In genomic region chr16:32153976-32154375, GRCm38 (mm10) we compare ENCODE assay signal across 18 mouse cellular contexts. TPM values are rescaled to one million over a fixed set of nuclear protein-coding genes. Genes with fewer than 3 reads are reported as not detected.
DNase-seq lines count a peak whose midpoint lies in the region; ATAC-seq and TF ChIP-seq lines count a peak whose summit lies in the region.
"Had no signal": no experiment of that assay in that cellular context is flagged by ENCODE, and none has a peak within 500 bp of the region (broad histone marks: within the 10 kb centered on the region; RNA-seq: fewer than 3 reads in every experiment).

No protein-coding gene starts in this region.

- 8% methylated on average over 1 of the region's 1 CpGs for WGBS in cerebellum, adult 2 months
- 90% methylated on average over 1 of the region's 1 CpGs for WGBS in heart, postnatal 0 days
- 94% methylated on average over 1 of the region's 1 CpGs for WGBS in spleen, adult 2 months

- TF ChIP-seq CTCF in cerebellum, adult 2 months (IDR thresholded peaks at IDR 0.05; ENCODE audit: borderline replicate concordance, insufficient read depth, low read depth, low read length), result no peak
- TF ChIP-seq CTCF in heart, postnatal 0 days (IDR thresholded peaks at IDR 0.05; ENCODE audit: low read depth), result no peak
- no peak for TF ChIP-seq CTCF in left cerebral cortex, adult 2 months (IDR thresholded peaks at IDR 0.05)
- no peak for TF ChIP-seq CTCF in spleen, adult 2 months (IDR thresholded peaks at IDR 0.05; ENCODE audit: extremely low read depth, insufficient read depth, insufficient read length, insufficient replicate concordance)

- H3K4me2 ChIP-seq in heart, postnatal 0 days (ENCODE audit: low read depth, low read length), result peak overlapping the region; percentile 31
- H3K4me2 ChIP-seq: liver, embryonic 12.5 days had no signal

- no peaks in the 10 kb centered on the region for H3K9me3 ChIP-seq in heart, postnatal 0 days (replicated peaks; ENCODE audit: control insufficient read depth, low read length)
- H3K9me3 ChIP-seq: liver, embryonic 12.5 days; megakaryocyte, embryonic 14.5 days had no signal

- H3K27me3 ChIP-seq in cerebellum, adult 2 months (ENCODE audit: control insufficient read depth, insufficient read depth, low read length), result no peaks in the 10 kb centered on the region
- no peaks in the 10 kb centered on the region for H3K27me3 ChIP-seq in heart, postnatal 0 days (ENCODE audit: control insufficient read depth, insufficient read depth, low read length)
- no peaks in the 10 kb centered on the region for H3K27me3 ChIP-seq in spleen, adult 2 months (ENCODE audit: control insufficient read depth, insufficient read depth, low read length)
- H3K27me3 ChIP-seq: CH12.LX; liver, embryonic 12.5 days; megakaryocyte, embryonic 14.5 days had no signal

- DNase-seq in cerebellum, adult 2 months, result no peak
- no peak for DNase-seq in cerebellum, adult 9-11 months
- no peak for DNase-seq in heart, postnatal 0 days (ENCODE audit: low spot score)
- DNase-seq in heart, postnatal 14 days, result no peak
- no peak for DNase-seq in left cerebral cortex, adult 2 months (ENCODE audit: extremely low spot score in 1 of 2, low spot score in 2 of 2)
- no peak for DNase-seq in left cerebral cortex, postnatal 14 days (ENCODE audit: low spot score in 2 of 2)
- DNase-seq in spleen, adult 2 months (ENCODE audit: low read depth in 1 of 2, low spot score in 2 of 2), result no peak
- DNase-seq in spleen, postnatal 36 days (ENCODE audit: low spot score in 2 of 2), result no peak
- DNase-seq: gastrocnemius, adult 2 months; heart, adult 18-20 months; kidney, adult 11 months had no signal

- H3K4me1 ChIP-seq in cerebellum, adult 2 months (ENCODE audit: control insufficient read depth, insufficient read depth, low read length), result peaks cover 25% of the 10 kb centered on the region
- H3K4me1 ChIP-seq in heart, postnatal 0 days (ENCODE audit: control insufficient read depth, insufficient read depth), result peaks cover 4% of the 10 kb centered on the region; the same call in 1 of the 2 replicates
- H3K4me1 ChIP-seq in spleen, adult 2 months (ENCODE audit: control insufficient read depth, insufficient read depth, insufficient read length), result no peaks in the 10 kb centered on the region; the same call in 1 of the 2 replicates
- H3K4me1 ChIP-seq: liver, embryonic 12.5 days had no signal

- H3K27ac ChIP-seq in cerebellum, adult 2 months (ENCODE audit: insufficient read depth, low read length), result peak overlapping the region; percentile 97
- peak overlapping the region; percentile 15; the same call in 1 of the 2 replicates for H3K27ac ChIP-seq in heart, postnatal 0 days (ENCODE audit: low read depth)
- peak overlapping the region; percentile 5 for H3K27ac ChIP-seq in left cerebral cortex, adult 2 months
- H3K27ac ChIP-seq in spleen, adult 2 months (ENCODE audit: insufficient read depth, low read length), result peak overlapping the region; percentile 20; the same call in 1 of the 2 replicates
- H3K27ac ChIP-seq: gastrocnemius, adult 2 months; liver, embryonic 12.5 days had no signal

- no peaks in the 10 kb centered on the region for H3K36me3 ChIP-seq in heart, postnatal 0 days (replicated peaks; ENCODE audit: control insufficient read depth, insufficient read depth, low read length)
- peaks cover 24% of the 10 kb centered on the region for H3K36me3 ChIP-seq in spleen, adult 2 months (ENCODE audit: control insufficient read depth, insufficient read depth, low read length)

- H3K9ac ChIP-seq in heart, postnatal 0 days (replicated peaks; ENCODE audit: low read depth, low read length), result no peak overlapping the region
- H3K9ac ChIP-seq: liver, embryonic 12.5 days had no signal

- peak overlapping the region; percentile 20 for H3K4me3 ChIP-seq in cerebellum, adult 2 months (replicated peaks; ENCODE audit: insufficient read depth, low read depth, low read length)
- H3K4me3 ChIP-seq in heart, postnatal 0 days (ENCODE audit: low read depth, low read length), result no peak overlapping the region
- H3K4me3 ChIP-seq in left cerebral cortex, adult 2 months, result no peak overlapping the region
- no peak overlapping the region for H3K4me3 ChIP-seq in spleen, adult 2 months (ENCODE audit: extremely low read depth, insufficient read depth, insufficient read length)
- H3K4me3 ChIP-seq: liver, embryonic 12.5 days had no signal

- TF ChIP-seq POLR2A in cerebellum, adult 2 months (IDR thresholded peaks at IDR 0.05; ENCODE audit: borderline replicate concordance, insufficient read depth, low read length), result no peak
- TF ChIP-seq POLR2A in spleen, adult 2 months (IDR thresholded peaks at IDR 0.05; ENCODE audit: low read depth, low read length), result no peak

- no peak for ATAC-seq in heart, postnatal 0 days (ENCODE audit: insufficient read depth, low read depth)
- ATAC-seq: liver, embryonic 12.5 days had no signal

- intact Hi-C loops in heart, postnatal 14 days (cut with DNase I), result no loop called here
- intact Hi-C loops in left cerebral cortex, adult 2 months (cut with DNase I), result loop anchor here (5.0 kb wide), 1 partner anchor 93 kb away; the partner anchor contains the start of genes Fbxo45 and Wdr53
- intact Hi-C loops in left cerebral cortex, postnatal 14 days (cut with DNase I), result no loop called here

- TF ChIP-seq EP300 in heart, postnatal 0 days (IDR thresholded peaks at IDR 0.05; ENCODE audit: low read depth), result no peak

RNA-seq across cellular contexts. Expression of gene Nrros, which starts 11.4 kb away (rescaled TPM):
- polyA plus RNA-seq in cerebellum, adult 2 months (2012; rRNA removed), result 4.1 and 4.8 TPM in 2 replicates
- total RNA-seq in heart, postnatal 0 days (2014; rRNA removed; ENCODE audit: low replicate concordance), result 13.4 and 16.6 TPM in 2 replicates
- polyA plus RNA-seq in heart, postnatal 0 days (2015; fragmentation: Nextera tagmentation; extraction: Ambion mirVana), result 6.1 and 6.8 TPM in 2 replicates
- total RNA-seq in heart, postnatal 14 days (2021), result 1 to 10 TPM; 5.8 to 7.3 TPM
- 1 to 10 TPM; 8.7 to 9.1 TPM for total RNA-seq in left cerebral cortex, adult 2 months (2021)
- 10 to 100 TPM in 1 of 2 experiments, 1 to 10 TPM in 1; 8.5 to 12.3 TPM for total RNA-seq in left cerebral cortex, postnatal 14 days (2021)
- polyA plus RNA-seq in spleen, adult 2 months (2012; rRNA removed), result 105 and 133 TPM in 2 replicates

RNA-seq across cellular contexts. Expression of gene Bex6, which starts 25.6 kb away (rescaled TPM):
- polyA plus RNA-seq in cerebellum, adult 2 months (2012; rRNA removed), result not detected in 2 replicates
- total RNA-seq in heart, postnatal 0 days (2014; rRNA removed; ENCODE audit: low replicate concordance), result not detected in 2 replicates
- polyA plus RNA-seq in heart, postnatal 0 days (2015; fragmentation: Nextera tagmentation; extraction: Ambion mirVana), result not detected in 2 replicates
- total RNA-seq in heart, postnatal 14 days (2021), result not detected
- total RNA-seq in left cerebral cortex, adult 2 months (2021), result not detected
- total RNA-seq in left cerebral cortex, postnatal 14 days (2021), result not detected
- polyA plus RNA-seq in spleen, adult 2 months (2012; rRNA removed), result 0.85 and 1.5 TPM in 2 replicates
- total RNA-seq: adrenal gland, postnatal 10 days; CH12.LX; gastrocnemius, adult 2 months; heart, adult 18-20 months; heart, postnatal 4 days; left cerebral cortex, adult 8-10 months had no signal
- polyA plus RNA-seq: embryonic facial prominence, embryonic 11.5 days had no signal

RNA-seq across cellular contexts. Expression of gene Cep19, which starts 54.4 kb away (rescaled TPM):
- 45.4 and 46.9 TPM in 2 replicates for polyA plus RNA-seq in cerebellum, adult 2 months (2012; rRNA removed)
- total RNA-seq in heart, postnatal 0 days (2014; rRNA removed; ENCODE audit: low replicate concordance), result 4.2 and 12.1 TPM in 2 replicates
- polyA plus RNA-seq in heart, postnatal 0 days (2015; fragmentation: Nextera tagmentation; extraction: Ambion mirVana), result 19.6 and 20.1 TPM in 2 replicates
- 10 to 100 TPM in 1 of 2 experiments, 1 to 10 TPM in 1; 8.9 to 10.2 TPM for total RNA-seq in heart, postnatal 14 days (2021)
- total RNA-seq in left cerebral cortex, adult 2 months (2021), result 10 to 100 TPM; 65.2 to 67.7 TPM
- total RNA-seq in left cerebral cortex, postnatal 14 days (2021), result 10 to 100 TPM; 68.6 to 71.2 TPM
- polyA plus RNA-seq in spleen, adult 2 months (2012; rRNA removed), result 4.2 and 4.7 TPM in 2 replicates

RNA-seq across cellular contexts. Expression of gene Pigx, which starts 54.4 kb away (rescaled TPM):
- 27.6 and 30.3 TPM in 2 replicates for polyA plus RNA-seq in cerebellum, adult 2 months (2012; rRNA removed)
- total RNA-seq in heart, postnatal 0 days (2014; rRNA removed; ENCODE audit: low replicate concordance), result 35.8 and 44.9 TPM in 2 replicates
- 61.0 and 63.7 TPM in 2 replicates for polyA plus RNA-seq in heart, postnatal 0 days (2015; fragmentation: Nextera tagmentation; extraction: Ambion mirVana)
- total RNA-seq in heart, postnatal 14 days (2021), result 10 to 100 TPM; 18.8 to 24.5 TPM
- total RNA-seq in left cerebral cortex, adult 2 months (2021), result 10 to 100 TPM; 20.9 to 24.1 TPM
- total RNA-seq in left cerebral cortex, postnatal 14 days (2021), result 10 to 100 TPM; 26.4 TPM
- polyA plus RNA-seq in spleen, adult 2 months (2012; rRNA removed), result 18.1 and 22.7 TPM in 2 replicates

Comparison
In these comparisons a context has a peak if more than half of its experiments do, and no peak if none do; other contexts are left out.
1. H3K27ac ChIP-seq: peak in every context shown above with its lines; median percentile 97 in cerebellum, adult 2 months; 20 in spleen, adult 2 months; 15 in heart, postnatal 0 days; 5 in left cerebral cortex, adult 2 months.